Mouse (Mus musculus) liver, embryonic 14.5 days (tissue): ENCODE results near the gene Def6. TPM values are rescaled to one million over a fixed set of nuclear protein-coding genes. Genes with fewer than 3 reads are reported as not detected.

Experiments used
- ATAC-seq: fragments of 200-750 bp; cut with Nextera tagmentation; 2 replicates; pipeline ENCODE4 v1.8.0; 2017; ENCODE audit warnings: moderate number of reproducible peaks, mild to moderate bottlenecking, moderate library complexity; ENCODE audit not compliant: insufficient read depth
- DNase-seq, 3 experiments: peaks; one replicate each; pipeline ENCODE4 v3.0.0-alpha.2; 2012 to 2013; ENCODE audit warnings: low read depth in 3 of 3, low spot score in 3 of 3
- H3K27ac ChIP-seq: fragments of 300-500 bp; sonication (generic); 2 replicates; pipeline ENCODE4 v1.5.1; 2014; ENCODE audit warnings: moderate library complexity, mild to moderate bottlenecking, control low read depth, inconsistent platforms
- H3K27me3 ChIP-seq: fragments of 300-500 bp; sonication (generic); 2 replicates; pipeline ENCODE4 v1.6.1; 2014; ENCODE audit warnings: mild to moderate bottlenecking, low read length, moderate library complexity; ENCODE audit not compliant: control insufficient read depth, insufficient read depth
- H3K36me3 ChIP-seq: fragments of 300-500 bp; sonication (generic); replicated peaks from 2 replicates; pipeline ENCODE4 v1.6.1; 2014; ENCODE audit warnings: low read depth; ENCODE audit not compliant: control insufficient read depth, insufficient read depth
- H3K4me1 ChIP-seq, 2 experiments: fragments of 200-500 bp in 1 of 2; fragments of 300-500 bp in 1 of 2; sonication (generic) in 1 of 2; replicated peaks; 2 replicates each; pipeline ENCODE4 v1.6.1; 2012 to 2014; ENCODE audit warnings: antibody characterized with exemption in 1 of 2, inconsistent platforms in 1 of 2, low read length in 1 of 2; ENCODE audit not compliant: control insufficient read depth in 2 of 2, insufficient read depth in 2 of 2
- H3K4me2 ChIP-seq: fragments of 300-500 bp; sonication (generic); 2 replicates; pipeline ENCODE4 v1.6.1; 2014; ENCODE audit warnings: low read depth, mild to moderate bottlenecking, control low read depth, moderate library complexity
- H3K4me3 ChIP-seq, 2 experiments: fragments of 200-500 bp in 1 of 2; fragments of 300-500 bp in 1 of 2; sonication (generic) in 1 of 2; 2 replicates each; pipeline ENCODE4 v1.5.1; 2012 to 2014; ENCODE audit warnings: low read depth in 2 of 2, low read length in 2 of 2, mild to moderate bottlenecking in 2 of 2, control low read depth in 1 of 2, inconsistent platforms in 1 of 2, moderate library complexity in 1 of 2; ENCODE audit not compliant: insufficient read depth in 1 of 2
- H3K9ac ChIP-seq: fragments of 300-500 bp; sonication (generic); replicated peaks from 2 replicates; pipeline ENCODE4 v1.6.1; 2014; ENCODE audit warnings: mild to moderate bottlenecking, control low read depth, moderate library complexity
- H3K9me3 ChIP-seq: fragments of 300-500 bp; sonication (generic); 2 replicates; pipeline ENCODE4 v1.6.1; 2016; ENCODE audit warnings: low read length, mixed read lengths; ENCODE audit not compliant: control insufficient read depth
- CTCF ChIP-seq: IDR thresholded peaks from 2 replicates; pipeline ENCODE4 v1.5.1; 2016; ENCODE audit warnings: antibody characterized with exemption, low read depth, control low read depth
- EP300 ChIP-seq: IDR thresholded peaks from 2 replicates; pipeline ENCODE4 v1.6.1; 2016; ENCODE audit warnings: antibody characterized with exemption, low read depth
- WGBS: fragments of 180-500 bp; shearing (Covaris S2); extraction: QIAGEN DNeasy Blood & Tissue Kit; methylation state at CpG from one replicate; pipeline ENCODE4 v1.1.7; 2014; ENCODE audit not compliant: insufficient replicate concordance; 5-methylcytosine and 5-hydroxymethylcytosine counted together
- polyA plus RNA-seq, 2 experiments: library from polyadenylated mRNA; depleted of rRNA in 1 of 2; stranded (reverse) in 1 of 2; unstranded in 1 of 2; fragments of >200 nt; fragmentation: Nextera tagmentation in 1 of 2; extraction: Ambion mirVana in 1 of 2; gene quantifications; 2 replicates each; pipeline versions ENCODE4 v1.2.1 to v1.2.3; 2012 to 2014

Gene Def6
- polyA plus RNA-seq, 2 experiments = 5.7 to 10.4 TPM

DNA sequence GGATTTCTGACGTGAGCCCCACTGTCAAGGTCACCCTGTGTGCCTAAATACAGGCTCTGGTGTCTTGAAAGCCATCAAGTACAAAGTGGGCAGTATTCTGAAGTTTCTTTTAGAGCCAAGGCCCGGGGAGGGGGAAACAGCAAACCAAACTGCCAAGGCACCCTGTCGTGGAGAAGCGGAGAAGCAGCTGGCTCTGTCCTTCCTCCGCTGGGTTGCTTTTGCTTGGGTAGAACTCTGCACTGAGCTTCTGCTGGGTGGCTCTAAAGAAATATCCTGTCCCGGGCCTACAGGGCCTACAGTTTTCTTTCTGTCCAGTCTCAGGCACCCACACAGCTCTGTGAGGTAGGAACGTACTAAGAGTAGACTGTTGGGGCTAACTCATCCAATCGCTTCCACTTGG, 486 bp upstream of the Def6 start:
- WGBS = 35% methylated on average over 8 of the region's 8 CpGs
- H3K4me1 ChIP-seq = peaks cover 0 to 12% of the 10 kb centered on the region in 2 experiments; a peak in 3 of 4 replicates
- peak overlapping the region; percentile 72 for H3K4me2 ChIP-seq
- ATAC-seq = peak; percentile 5; the same call in 1 of the 2 replicates
- H3K27ac ChIP-seq = peak overlapping the region; percentile 25
- H3K9ac ChIP-seq = peak overlapping the region; percentile 48
- DNase-seq = no peak
- no peaks in the 10 kb centered on the region for H3K36me3 ChIP-seq
- no peak overlapping the region for H3K4me3 ChIP-seq
- H3K9me3 ChIP-seq = no peaks in the 10 kb centered on the region
- H3K27me3 ChIP-seq = no peaks in the 10 kb centered on the region
- TF ChIP-seq EP300 (no peak), CTCF (no peak)

- peak overlapping the region; percentile 57 to 72 for H3K4me3 ChIP-seq
- 12% methylated on average over 8 of the region's 8 CpGs for WGBS
Observed at GRCm38 (mm10) chr17:28208314-28208612, 685 bp downstream of the Def6 start.

GRCm38 (mm10) chr17:28209457-28210110, 2.0 kb downstream of the Def6 start:
- Histone ChIP-seq H3K4me3 (peak overlapping the region in 1 of 2 experiments; percentile 8; a peak in 2 of 4 replicates), H3K4me2 (peak overlapping the region; percentile 72), H3K4me1 (peaks cover 0 to 17% of the 10 kb centered on the region in 2 experiments; a peak in 3 of 4 replicates), H3K27ac (no peak overlapping the region), H3K9me3 (no peaks in the 10 kb centered on the region), H3K9ac (no peak overlapping the region), H3K27me3 (no peaks in the 10 kb centered on the region), H3K36me3 (no peaks in the 10 kb centered on the region)
- ATAC-seq (no peak), DNase-seq (no peak)
- TF ChIP-seq CTCF (no peak), EP300 (no peak)
- 17% methylated on average over 4 of the region's 4 CpGs for WGBS

More at GRCm38 (mm10) chr17:28208314-28208612, 685 bp downstream of the Def6 start:
- ATAC-seq (no peak; the same call in 1 of the 2 replicates), DNase-seq (no peak)
- Histone ChIP-seq H3K4me1 (peaks cover 0 to 17% of the 10 kb centered on the region in 2 experiments; a peak in 3 of 4 replicates), H3K9me3 (no peaks in the 10 kb centered on the region), H3K4me2 (peak overlapping the region; percentile 72), H3K9ac (peak overlapping the region; percentile 47), H3K27ac (no peak overlapping the region), H3K36me3 (no peaks in the 10 kb centered on the region), H3K27me3 (no peaks in the 10 kb centered on the region)
- no peak for TF ChIP-seq CTCF
- no peak for TF ChIP-seq EP300

- DNase-seq = no peak
- peak; percentile 24; the same call in 1 of the 2 replicates for ATAC-seq
- no peaks in the 10 kb centered on the region for H3K9me3 ChIP-seq
- H3K27me3 ChIP-seq = no peaks in the 10 kb centered on the region
- no peak for TF ChIP-seq CTCF
- no peak for TF ChIP-seq EP300
- no peak overlapping the region for H3K27ac ChIP-seq
- no peaks in the 10 kb centered on the region for H3K36me3 ChIP-seq
- H3K4me3 ChIP-seq = no peak overlapping the region
- no peak overlapping the region for H3K4me2 ChIP-seq
- peaks cover 0 to 15% of the 10 kb centered on the region in 2 experiments; a peak in 3 of 4 replicates for H3K4me1 ChIP-seq
- 17% methylated on average over 6 of the region's 6 CpGs for WGBS
- no peak overlapping the region for H3K9ac ChIP-seq
Observed at GRCm38 (mm10) chr17:28211921-28212341, 4.4 kb downstream of the Def6 start.

DNA sequence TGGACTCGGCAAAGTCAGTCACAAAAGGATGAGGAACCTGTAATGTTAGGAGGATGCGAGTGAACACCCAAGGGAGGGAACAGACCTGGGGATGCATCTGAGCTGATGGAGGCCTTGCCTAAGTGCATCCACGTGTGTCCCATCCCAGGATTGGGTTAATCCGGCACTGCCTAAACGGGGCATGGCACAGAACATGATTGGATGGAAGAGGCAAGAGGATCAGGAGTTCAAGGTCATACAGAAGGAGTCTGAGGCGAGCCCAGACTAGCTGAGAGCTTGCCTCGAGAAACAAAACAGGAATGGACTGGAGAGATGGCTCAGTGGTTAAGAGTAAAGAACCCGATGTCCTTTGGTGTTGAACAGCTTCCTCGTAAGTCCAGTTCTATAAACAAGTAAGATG, 4.8 kb downstream of the Def6 start:
- no peak overlapping the region for H3K27ac ChIP-seq

More for the DNA sequence above, 4.8 kb downstream of the Def6 start:
- H3K36me3 ChIP-seq = no peaks in the 10 kb centered on the region
- no peak overlapping the region for H3K4me2 ChIP-seq
- no peak overlapping the region for H3K4me3 ChIP-seq
- H3K4me1 ChIP-seq = peaks cover 0 to 13% of the 10 kb centered on the region in 2 experiments; a peak in 3 of 4 replicates
- WGBS = 44% methylated on average over 9 of the region's 9 CpGs
- H3K9me3 ChIP-seq = no peaks in the 10 kb centered on the region
- no peak overlapping the region for H3K9ac ChIP-seq
- H3K27me3 ChIP-seq = no peaks in the 10 kb centered on the region
- no peak for ATAC-seq
- no peak for TF ChIP-seq CTCF
- no peak for TF ChIP-seq EP300
- no peak for DNase-seq
